Mouse (Mus musculus): ENCODE data around the gene Olfr800.

Olfr800 gene

GRCm38 (mm10) chr10:129657394-129657793 is at the start of gene Olfr800:
Gene Olfr800, plus strand, starts transcription at chr10:129657694.
- DNase-seq, result no peak

- no peak for DNase-seq
These were observed 45.0 kb upstream of the Olfr800 start, which contains the start of gene Olfr796 for GRCm38 (mm10) chr10:129612470-129612869. Gene Olfr796, minus strand, starts transcription at chr10:129612570.

- no peak for DNase-seq
These were observed 35.8 kb upstream of the Olfr800 start for GRCm38 (mm10) chr10:129621724-129622123.

- DNase-seq, result no peak
These were observed 34.2 kb upstream of the Olfr800 start for GRCm38 (mm10) chr10:129623251-129623650.

- DNase-seq, result no peak
These were observed 29.7 kb upstream of the Olfr800 start, which contains the start of gene Olfr798 for GRCm38 (mm10) chr10:129627834-129628233. Gene Olfr798, minus strand, starts transcription at chr10:129627934.

GRCm38 (mm10) chr10:129637184-129637583 is 20.3 kb upstream of the Olfr800 start, which contains the start of gene Olfr799:
Gene Olfr799, plus strand, starts transcription at chr10:129637484.
- no peak for DNase-seq

- DNase-seq, result no peak
These were observed 5.7 kb upstream of the Olfr800 start for GRCm38 (mm10) chr10:129651763-129652162.

- DNase-seq, result no peak
These were observed 16.3 kb downstream of the Olfr800 start, which contains the start of gene Olfr801 for GRCm38 (mm10) chr10:129673765-129674164. Gene Olfr801, minus strand, starts transcription at chr10:129673865.

- DNase-seq, result no peak
These were observed 30.6 kb downstream of the Olfr800 start, which contains the start of gene Olfr802 for GRCm38 (mm10) chr10:129688069-129688468. Gene Olfr802, minus strand, starts transcription at chr10:129688169.

GRCm38 (mm10) chr10:129694186-129694585 is 36.7 kb downstream of the Olfr800 start, which contains the start of gene Olfr803:
Gene Olfr803, minus strand, starts transcription at chr10:129694286.
- DNase-seq, result no peak

GRCm38 (mm10) chr10:129702910-129703309 is 45.4 kb downstream of the Olfr800 start, which contains the start of gene Olfr804:
Gene Olfr804, plus strand, starts transcription at chr10:129703210.
- DNase-seq, result no peak

All from right cerebral cortex, adult 18-20 months (tissue).